Comparison of ENCODE assay signal across 8 mouse cellular contexts in genomic region chr2:80638364-80639241, GRCm38 (mm10). TPM values are rescaled to one million over a fixed set of nuclear protein-coding genes. Genes with fewer than 3 reads are reported as not detected.
DNase-seq lines count a peak whose midpoint lies in the region; ATAC-seq and TF ChIP-seq lines count a peak whose summit lies in the region.

No protein-coding gene starts in this region.

- H3K4me2 ChIP-seq in hindbrain, embryonic 14.5 days (replicated peaks): peak overlapping the region; percentile 57

- POLR2A ChIA-PET in Patski (lab: Charles Lee): interaction anchor here (1.1 kb wide), 1 partner anchor 11 kb away, joined by 5 read pairs; no protein-coding TSS in a partner anchor

- peak overlapping the region; percentile 76 for H3K4me3 ChIP-seq in hindbrain, embryonic 14.5 days (replicated peaks; ENCODE audit: low read length)

- no peak for TF ChIP-seq CTCF in Patski (IDR thresholded peaks at IDR 0.05)

- peaks cover 8% of the 10 kb centered on the region for H3K4me1 ChIP-seq in hindbrain, embryonic 14.5 days (replicated peaks; ENCODE audit: control insufficient read depth, insufficient read depth, low read length)

- WGBS in hindbrain, embryonic 14.5 days: under 1% methylated on average over 45 of the region's 45 CpGs

- in situ Hi-C loops in Patski (cut with MboI; ENCODE audit: low pct_unique_long_range_greater_than_20kb): no loop called here

- no peaks in the 10 kb centered on the region for H3K9me3 ChIP-seq in hindbrain, embryonic 14.5 days (ENCODE audit: control insufficient read depth, low read length)

- H3K36me3 ChIP-seq in hindbrain, embryonic 14.5 days (replicated peaks; ENCODE audit: control insufficient read depth, insufficient read depth): peaks cover 12% of the 10 kb centered on the region

- peak; percentile 59 for DNase-seq in Patski (ENCODE audit: low read depth, low spot score)
- peak; percentile 95 to 96 for DNase-seq in cerebellum, postnatal 14 days
- peak; percentile 81 to 84 for DNase-seq in frontal cortex, postnatal 14 days (ENCODE audit: low spot score in 2 of 2)
- DNase-seq in hindbrain, embryonic 14.5 days (ENCODE audit: low spot score): peak; percentile 96
- peak; percentile 87 to 90 for DNase-seq in layer of hippocampus, postnatal 36 days
- DNase-seq in lung, postnatal 36 days: peak; percentile 96
- DNase-seq in retina, postnatal 1 day: peak; percentile 95
- peak; percentile 80 to 95 for DNase-seq in urinary bladder, adult 18-20 months (ENCODE audit: low spot score in 2 of 2)

- H3K27me3 ChIP-seq in Patski: no peaks in the 10 kb centered on the region
- no peaks in the 10 kb centered on the region for H3K27me3 ChIP-seq in hindbrain, embryonic 14.5 days (ENCODE audit: control insufficient read depth, insufficient read depth, low read length)

- peak; percentile 94 for ATAC-seq in Patski
- ATAC-seq in hindbrain, embryonic 14.5 days (ENCODE audit: low FRiP score): peak; percentile 98

- CTCF ChIA-PET in Patski (lab: Charles Lee): no interaction called here

- peak overlapping the region; percentile 64 for H3K27ac ChIP-seq in hindbrain, embryonic 14.5 days

- peak overlapping the region; percentile 72 for H3K9ac ChIP-seq in hindbrain, embryonic 14.5 days

RNA-seq across cellular contexts. Expression of gene Nup35, which starts 21.6 kb away (rescaled TPM):
- 25.0 TPM for polyA plus RNA-seq in Patski (2021)
- polyA plus RNA-seq in hindbrain, embryonic 14.5 days (2014; fragmentation: Nextera tagmentation; extraction: Ambion mirVana): 54.5 and 62.7 TPM in 2 replicates
- 10 to 100 TPM; 17.4 to 21.2 TPM for total RNA-seq in layer of hippocampus, postnatal 36 days (2021)

RNA-seq across cellular contexts. Expression of gene Dusp19, which starts 21.8 kb away (rescaled TPM):
- 12.6 TPM for polyA plus RNA-seq in Patski (2021)
- polyA plus RNA-seq in hindbrain, embryonic 14.5 days (2014; fragmentation: Nextera tagmentation; extraction: Ambion mirVana): 20.0 and 20.1 TPM in 2 replicates
- total RNA-seq in layer of hippocampus, postnatal 36 days (2021): 10 to 100 TPM; 30.4 to 32.5 TPM

RNA-seq across cellular contexts. Expression of gene Nckap1, which starts 57.4 kb away (rescaled TPM):
- 174 TPM for polyA plus RNA-seq in Patski (2021)
- polyA plus RNA-seq in hindbrain, embryonic 14.5 days (2014; fragmentation: Nextera tagmentation; extraction: Ambion mirVana): 105 and 108 TPM in 2 replicates
- total RNA-seq in layer of hippocampus, postnatal 36 days (2021): 100 to 1,000 TPM; 562 to 572 TPM

Comparison
In these comparisons a context has a peak if more than half of its experiments do, and no peak if none do; other contexts are left out.
1. Peak in every context shown above with its lines: DNase-seq, ATAC-seq, H3K4me3 ChIP-seq and H3K27ac ChIP-seq.